ENCODE assay signal across 12 mouse cellular contexts in the genomic region with DNA sequence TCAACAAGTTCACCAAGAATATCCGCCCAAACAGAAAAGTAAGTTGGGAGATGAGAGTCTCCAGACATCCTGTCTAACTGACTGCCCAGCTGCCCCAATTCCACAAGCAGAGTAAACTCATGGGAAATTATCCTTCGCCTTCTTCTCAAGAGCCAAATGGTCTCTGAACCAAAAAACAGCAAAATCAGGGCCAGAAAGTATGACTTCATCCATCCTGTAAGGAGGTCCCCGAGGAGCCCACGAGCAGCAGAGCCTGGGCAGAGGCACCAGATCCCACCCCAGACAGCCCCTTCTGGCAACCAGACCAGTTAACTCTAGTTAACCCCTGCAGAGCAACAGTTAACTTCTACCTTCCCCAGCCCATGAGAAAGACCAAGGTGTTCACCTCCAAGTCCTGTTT. TPM values are rescaled to one million over a fixed set of nuclear protein-coding genes. Genes with fewer than 3 reads are reported as not detected.
DNase-seq lines count a peak whose midpoint lies in the region; ATAC-seq and TF ChIP-seq lines count a peak whose summit lies in the region.
"Had no signal": no experiment of that assay in that cellular context is flagged by ENCODE, and none has a peak within 500 bp of the region (broad histone marks: within the 10 kb centered on the region; RNA-seq: fewer than 3 reads in every experiment).

No protein-coding gene starts in this region.

- no peak for TF ChIP-seq POLR2A in embryonic fibroblast, embryonic 13.5 days (IDR thresholded peaks at IDR 0.05; ENCODE audit: low read depth, low read length)

- H3K4me1 ChIP-seq in kidney, embryonic 14.5 days (ENCODE audit: control insufficient read depth, insufficient read depth, low read length) = peaks cover 24% of the 10 kb centered on the region
- H3K4me1 ChIP-seq in embryonic fibroblast, embryonic 13.5 days (ENCODE audit: control insufficient read depth, insufficient read depth, low read length) = peaks cover 14% of the 10 kb centered on the region
- peaks cover 63% of the 10 kb centered on the region for H3K4me1 ChIP-seq in heart, postnatal 0 days (ENCODE audit: control insufficient read depth, insufficient read depth)
- H3K4me1 ChIP-seq in liver, embryonic 13.5 days (replicated peaks) = peaks cover 39% of the 10 kb centered on the region
- peaks cover 9% of the 10 kb centered on the region for H3K4me1 ChIP-seq in midbrain, embryonic 15.5 days

- DNase-seq in kidney, postnatal 14 days = no peak
- DNase-seq in heart, postnatal 0 days (ENCODE audit: low spot score) = peak; percentile 73
- no peak for DNase-seq in liver, embryonic 13.5 days
- DNase-seq in layer of hippocampus, postnatal 36 days = no peak
- no peak for DNase-seq in frontal cortex, postnatal 36 days (ENCODE audit: low spot score in 2 of 2)
- DNase-seq: adrenal gland, postnatal 36 days; kidney, adult 8-10 months; left cerebral cortex, postnatal 4 days had no signal

- no peak overlapping the region for H3K4me2 ChIP-seq in kidney, embryonic 14.5 days (replicated peaks; ENCODE audit: low read depth, low read length)
- H3K4me2 ChIP-seq in heart, postnatal 0 days (ENCODE audit: low read depth, low read length) = peak overlapping the region; percentile 58; the same call in 1 of the 2 replicates
- H3K4me2 ChIP-seq in liver, embryonic 13.5 days = no peak overlapping the region
- H3K4me2 ChIP-seq in midbrain, embryonic 15.5 days = no peak overlapping the region

- ATAC-seq in kidney, embryonic 14.5 days (ENCODE audit: low FRiP score, low TSS enrichment) = no peak
- no peak for ATAC-seq in heart, postnatal 0 days (ENCODE audit: insufficient read depth, low read depth)
- no peak for ATAC-seq in liver, embryonic 13.5 days (ENCODE audit: low read depth)
- ATAC-seq in midbrain, embryonic 15.5 days (replicated peaks) = no peak
- ATAC-seq: Patski had no signal

- H3K4me3 ChIP-seq in kidney, embryonic 14.5 days (ENCODE audit: low read length) = no peak overlapping the region
- H3K4me3 ChIP-seq in embryonic fibroblast, embryonic 13.5 days (ENCODE audit: insufficient read depth, low read length) = no peak overlapping the region
- H3K4me3 ChIP-seq in heart, postnatal 0 days (ENCODE audit: low read depth, low read length) = no peak overlapping the region
- H3K4me3 ChIP-seq in liver, embryonic 13.5 days (replicated peaks) = no peak overlapping the region
- H3K4me3 ChIP-seq in midbrain, embryonic 15.5 days = no peak overlapping the region

- peaks cover 61% of the 10 kb centered on the region for H3K36me3 ChIP-seq in kidney, embryonic 14.5 days (ENCODE audit: control insufficient read depth, insufficient read depth, low read length)
- H3K36me3 ChIP-seq in heart, postnatal 0 days (replicated peaks; ENCODE audit: control insufficient read depth, insufficient read depth, low read length) = peaks cover 44% of the 10 kb centered on the region
- peaks cover 47% of the 10 kb centered on the region for H3K36me3 ChIP-seq in liver, embryonic 13.5 days
- H3K36me3 ChIP-seq in midbrain, embryonic 15.5 days (replicated peaks) = peaks cover 22% of the 10 kb centered on the region

- TF ChIP-seq EP300 in heart, postnatal 0 days (IDR thresholded peaks at IDR 0.05; ENCODE audit: low read depth) = no peak

- H3K27ac ChIP-seq in kidney, embryonic 14.5 days (ENCODE audit: low read depth, low read length) = peak overlapping the region; percentile 53
- H3K27ac ChIP-seq in embryonic fibroblast, embryonic 13.5 days (ENCODE audit: insufficient read depth, low read length) = peak overlapping the region; percentile 64
- H3K27ac ChIP-seq in heart, postnatal 0 days (ENCODE audit: low read depth) = peak overlapping the region; percentile 97
- H3K27ac ChIP-seq in liver, embryonic 13.5 days = peak overlapping the region; percentile 2; the same call in 1 of the 2 replicates
- H3K27ac ChIP-seq in midbrain, embryonic 15.5 days = no peak overlapping the region

- no peak for TF ChIP-seq CTCF in embryonic fibroblast, embryonic 13.5 days (IDR thresholded peaks at IDR 0.05; ENCODE audit: borderline replicate concordance, insufficient read depth, low read length)
- no peak for TF ChIP-seq CTCF in heart, postnatal 0 days (IDR thresholded peaks at IDR 0.05; ENCODE audit: low read depth)

- WGBS in kidney, embryonic 14.5 days = 64% methylated on average over 4 of the region's 4 CpGs
- 23% methylated on average over 4 of the region's 4 CpGs for WGBS in heart, postnatal 0 days
- 53% methylated on average over 4 of the region's 4 CpGs for WGBS in liver, embryonic 13.5 days (ENCODE audit: insufficient replicate concordance)
- 89% methylated on average over 4 of the region's 4 CpGs for WGBS in midbrain, embryonic 15.5 days

- H3K9ac ChIP-seq in kidney, embryonic 14.5 days (ENCODE audit: low read depth, low read length) = no peak overlapping the region
- H3K9ac ChIP-seq in heart, postnatal 0 days (replicated peaks; ENCODE audit: low read depth, low read length) = 0 out of 2 replicates have a peak overlapping the region, but pooled peaks have one; percentile 17
- no peak overlapping the region for H3K9ac ChIP-seq in liver, embryonic 13.5 days
- H3K9ac ChIP-seq in midbrain, embryonic 15.5 days = no peak overlapping the region

- peaks cover 24% of the 10 kb centered on the region for H3K9me3 ChIP-seq in kidney, embryonic 14.5 days (ENCODE audit: control insufficient read depth, low read length)
- H3K9me3 ChIP-seq in heart, postnatal 0 days (replicated peaks; ENCODE audit: control insufficient read depth, low read length) = no peaks in the 10 kb centered on the region
- peaks cover 9% of the 10 kb centered on the region; the same call in 1 of the 2 replicates for H3K9me3 ChIP-seq in liver, embryonic 13.5 days (replicated peaks)
- H3K9me3 ChIP-seq in midbrain, embryonic 15.5 days = peaks cover 9% of the 10 kb centered on the region

- H3K27me3 ChIP-seq in kidney, embryonic 14.5 days (ENCODE audit: control insufficient read depth, insufficient read depth, low read length) = no peaks in the 10 kb centered on the region
- no peaks in the 10 kb centered on the region for H3K27me3 ChIP-seq in heart, postnatal 0 days (ENCODE audit: control insufficient read depth, insufficient read depth, low read length)
- H3K27me3 ChIP-seq in liver, embryonic 13.5 days = peaks cover 4% of the 10 kb centered on the region; the same call in 1 of the 2 replicates
- H3K27me3 ChIP-seq in midbrain, embryonic 15.5 days (replicated peaks) = no peaks in the 10 kb centered on the region
- H3K27me3 ChIP-seq: Patski had no signal

RNA-seq across cellular contexts. Expression of a gene that starts 29.9 kb away (rescaled TPM):
- 20.7 and 37.8 TPM in 2 replicates for polyA plus RNA-seq in kidney, embryonic 14.5 days (2014; fragmentation: Nextera tagmentation; extraction: Ambion mirVana)
- polyA plus RNA-seq in embryonic fibroblast, embryonic 13.5 days (2011; ENCODE audit: insufficient read length, low read depth, missing spikeins) = 246 and 249 TPM in 2 replicates
- 424 and 484 TPM in 2 replicates for total RNA-seq in heart, postnatal 0 days (2014; rRNA removed; ENCODE audit: low replicate concordance)
- 52.2 and 59.9 TPM in 2 replicates for polyA plus RNA-seq in heart, postnatal 0 days (2015; fragmentation: Nextera tagmentation; extraction: Ambion mirVana)
- 13.8 and 17.4 TPM in 2 replicates for polyA plus RNA-seq in liver, embryonic 13.5 days (2015; fragmentation: Nextera tagmentation; extraction: Ambion mirVana)
- total RNA-seq in layer of hippocampus, postnatal 36 days (2021) = 10 to 100 TPM; 29.0 to 30.9 TPM
- polyA plus RNA-seq in midbrain, embryonic 15.5 days (2015; fragmentation: Nextera tagmentation; extraction: Ambion mirVana) = 10.8 and 11.2 TPM in 2 replicates
